Mouse (Mus musculus) adrenal gland, postnatal 0 days (tissue): ENCODE data around the gene Lyg1. TPM values are rescaled to one million over a fixed set of nuclear protein-coding genes. Genes with fewer than 3 reads are reported as not detected.

ENCODE experiments used
- polyA plus RNA-seq: library from polyadenylated mRNA; unstranded; fragments of >200 nt; fragmentation: Nextera tagmentation; extraction: Ambion mirVana; gene quantifications from 2 replicates; pipeline ENCODE4 v1.2.1, GENCODE M21; 2015

The Lyg1 gene
- 0.96 TPM in 1 of 2 replicates, not detected in the other for polyA plus RNA-seq

GRCm38 (mm10) chr1:37957659-37958058 lies at the start of gene Lyg1:
TSS of gene Lyg1 (minus strand) at chr1:37957759.

GRCm38 (mm10) chr1:37997867-37998266 lies 40.3 kb upstream of the Lyg1 start, which contains the start of the genes Txndc9 and Eif5b:
TSS of gene Txndc9 (minus strand) at chr1:37997893.
TSS of gene Eif5b (plus strand) at chr1:37998010.

GRCm38 (mm10) chr1:37916393-37916792 lies 41.2 kb downstream of the Lyg1 start, which contains the start of gene Lyg2:
TSS of gene Lyg2 (minus strand) at chr1:37916493.

Other genes with a start within 250 kb of the Lyg1 start
- gene 2010300C02Rik, start 237.7 kb downstream of the Lyg1 start, polyA plus RNA-seq: 2.6 and 3.5 TPM in 2 replicates
- gene Tsga10, start 91.3 kb downstream of the Lyg1 start, polyA plus RNA-seq: 4.0 and 4.6 TPM in 2 replicates
- 10.1 and 15.4 TPM in 2 replicates for gene Lipt1, start 86.0 kb downstream of the Lyg1 start, polyA plus RNA-seq
- 21.7 and 22.3 TPM in 2 replicates for gene Mitd1, start 67.3 kb downstream of the Lyg1 start, polyA plus RNA-seq
- gene Mrpl30, start 67.3 kb downstream of the Lyg1 start, polyA plus RNA-seq: 379 and 460 TPM in 2 replicates
- not detected in 2 replicates for gene Lyg2, start 41.3 kb downstream of the Lyg1 start, polyA plus RNA-seq
- 165 and 185 TPM in 2 replicates for gene Txndc9, start 40.1 kb upstream of the Lyg1 start, polyA plus RNA-seq
- 13.0 and 17.2 TPM in 2 replicates for gene Eif5b, start 40.3 kb upstream of the Lyg1 start, polyA plus RNA-seq
- 13.2 and 14.9 TPM in 2 replicates for gene Rev1, start 172.0 kb upstream of the Lyg1 start, polyA plus RNA-seq